Mouse (Mus musculus) urinary bladder, postnatal 4 days (tissue): Measurements from ENCODE around the gene Tmem139.

Experiments used
- DNase-seq, 2 experiments: peaks; one replicate each; pipeline ENCODE4 v3.0.0; 2021 to 2022; ENCODE audit warnings: low spot score in 2 of 2

Gene Tmem139

DNA sequence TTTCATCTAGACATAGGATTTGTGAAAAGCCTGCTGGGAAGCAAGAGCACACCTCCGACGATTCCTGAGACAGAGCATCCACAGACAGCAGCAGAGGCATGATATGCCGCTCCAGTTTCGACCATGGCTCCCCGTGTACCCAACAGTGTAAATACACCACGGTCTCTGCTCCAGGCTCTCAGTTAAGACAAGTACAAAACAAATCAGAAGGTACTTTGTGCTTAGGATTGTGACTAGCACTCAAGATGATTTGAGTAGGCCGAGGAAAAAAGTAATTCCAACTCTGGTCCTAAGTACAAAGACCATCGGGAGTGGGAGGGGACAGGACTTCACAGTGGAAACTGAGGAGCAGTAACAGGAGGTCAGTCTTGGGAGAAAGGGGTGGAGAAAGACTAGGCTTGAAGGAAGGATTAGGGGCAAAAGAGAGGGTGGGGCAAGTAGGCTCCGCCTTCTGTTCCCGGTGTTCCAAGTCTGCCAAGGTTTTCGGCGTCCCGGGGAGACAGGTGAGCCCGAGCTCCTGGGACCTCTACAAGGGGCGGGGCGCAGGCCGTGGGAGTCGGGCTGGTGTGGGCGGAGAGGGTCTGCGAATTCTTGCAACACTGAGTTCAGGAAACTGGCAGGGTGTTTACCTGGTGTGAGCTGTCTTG lies at the start of gene Tmem139:
Tmem139 (plus strand) TSS at position 447 of the 647 bp plus-strand sequence.
- no peak for DNase-seq

DNA sequence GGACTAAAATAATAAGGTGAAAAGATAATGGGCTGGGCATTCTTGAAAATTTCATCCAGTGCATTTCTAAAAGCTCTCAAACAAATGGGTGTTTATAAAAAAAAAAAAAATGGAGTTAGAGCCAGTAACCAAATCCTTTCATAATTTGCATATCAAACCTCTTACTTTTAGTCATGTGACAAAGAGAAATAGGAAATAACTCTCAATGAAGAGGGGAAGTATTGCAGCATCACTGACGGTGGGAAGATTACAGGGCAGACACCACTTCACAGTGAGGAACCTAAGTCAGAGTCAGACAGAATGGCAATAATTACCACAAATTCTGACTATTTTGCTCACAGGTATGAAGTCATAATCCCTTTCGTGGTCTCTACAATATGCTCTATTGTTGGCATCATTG lies 46.7 kb upstream of the Tmem139 start, which contains the start of gene Tas2r144:
Tas2r144 (plus strand) TSS at position 301 of the 400 bp plus-strand sequence.
- no peak for DNase-seq

DNA sequence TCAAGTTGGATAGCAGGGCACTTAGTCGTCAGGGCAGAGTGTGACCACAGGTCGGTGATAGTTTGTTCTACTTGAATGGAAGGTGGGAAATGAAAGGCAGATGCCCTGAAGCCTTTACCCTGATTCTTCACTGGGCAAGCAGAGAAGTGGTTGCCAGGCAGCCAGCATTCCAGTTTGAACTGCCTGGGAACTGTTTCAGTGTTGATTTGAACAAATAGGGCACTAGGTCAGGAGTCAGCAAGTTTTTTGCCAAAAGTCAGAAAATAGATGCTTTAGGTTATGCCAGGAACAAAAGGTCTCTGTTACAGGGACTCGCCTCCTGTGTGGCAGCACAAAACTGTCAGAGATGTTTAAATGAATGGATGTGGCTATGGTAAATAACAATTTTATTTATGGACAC lies 39.5 kb upstream of the Tmem139 start:
- DNase-seq: no peak

DNA sequence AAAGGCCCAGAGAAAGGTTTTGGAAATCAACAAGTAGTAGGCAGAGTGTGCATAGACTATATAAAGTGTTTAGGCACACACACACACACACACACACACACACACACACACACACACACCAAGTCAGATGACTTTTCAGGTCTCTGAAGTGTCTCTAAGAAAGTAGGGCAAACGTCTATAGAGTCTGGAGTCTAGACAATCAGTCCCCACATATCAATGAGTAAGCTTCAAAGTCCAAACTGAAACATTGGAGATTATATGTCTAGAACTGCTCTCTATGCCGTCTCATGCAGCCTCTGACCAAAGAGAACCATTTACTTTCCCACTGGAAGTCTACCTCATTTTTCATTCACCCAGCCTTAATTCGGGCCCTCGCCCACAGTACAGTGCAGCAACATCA lies 36.7 kb upstream of the Tmem139 start:
- no peak for DNase-seq

DNA sequence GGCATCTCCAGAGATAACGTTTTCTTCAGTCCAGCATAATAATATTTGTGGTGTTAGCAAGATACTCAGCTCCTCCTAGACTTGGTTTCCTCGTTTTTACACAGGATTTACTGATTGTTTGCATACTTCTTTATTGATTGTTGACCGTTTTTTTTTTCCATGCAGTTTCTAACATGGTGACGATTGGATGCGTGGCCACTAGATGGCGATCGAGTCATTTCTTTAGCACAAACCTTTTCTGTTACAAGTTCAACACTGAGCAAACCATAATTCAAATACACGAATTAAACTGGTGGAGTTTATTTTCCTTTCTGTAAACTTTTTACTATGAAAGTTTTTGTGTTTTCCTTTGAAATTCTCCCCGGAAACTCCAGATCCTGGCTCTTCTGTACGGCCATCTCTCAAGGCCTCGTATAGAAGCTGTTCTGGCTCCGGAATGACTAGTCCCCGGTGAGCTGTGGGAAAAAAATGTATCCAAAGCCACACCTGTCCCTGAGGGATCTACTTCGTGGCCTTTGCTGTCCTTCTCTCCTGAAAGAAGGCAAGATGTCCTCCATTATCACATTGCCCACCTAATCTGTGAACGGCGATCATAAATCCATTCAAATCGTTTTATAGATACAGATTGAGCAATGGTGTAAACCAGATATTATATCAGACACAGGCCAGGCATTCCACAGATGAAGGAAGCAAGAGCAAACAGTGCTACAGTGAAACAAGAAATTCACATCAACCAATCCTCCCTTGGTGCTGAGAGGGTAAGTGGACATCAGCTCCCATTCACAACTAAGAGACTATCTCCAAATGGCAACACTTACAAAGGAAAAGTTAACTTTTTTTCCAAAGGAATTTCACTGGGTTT lies 34.3 kb upstream of the Tmem139 start:
- peak in 1 of 2 experiments; percentile 65 for DNase-seq

DNA sequence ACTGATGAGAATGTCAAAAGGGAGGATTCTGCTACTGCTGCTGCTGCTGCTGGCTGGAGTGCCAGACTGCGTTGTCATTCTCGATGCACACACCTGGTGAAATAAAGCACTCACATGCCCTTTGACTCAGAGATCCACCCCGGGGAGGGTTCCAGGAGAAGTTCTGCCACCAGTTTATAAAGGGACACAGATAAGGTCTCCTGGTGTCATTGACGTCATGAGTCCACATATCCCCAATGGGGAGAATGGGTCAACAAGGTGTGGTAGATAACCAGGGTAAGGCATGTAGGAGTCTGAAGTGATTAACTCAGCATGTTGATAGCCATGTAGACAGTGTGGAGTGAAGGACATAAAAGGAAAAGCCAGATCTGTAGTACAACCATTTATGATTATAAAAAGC lies 32.2 kb upstream of the Tmem139 start:
- DNase-seq: no peak

DNA sequence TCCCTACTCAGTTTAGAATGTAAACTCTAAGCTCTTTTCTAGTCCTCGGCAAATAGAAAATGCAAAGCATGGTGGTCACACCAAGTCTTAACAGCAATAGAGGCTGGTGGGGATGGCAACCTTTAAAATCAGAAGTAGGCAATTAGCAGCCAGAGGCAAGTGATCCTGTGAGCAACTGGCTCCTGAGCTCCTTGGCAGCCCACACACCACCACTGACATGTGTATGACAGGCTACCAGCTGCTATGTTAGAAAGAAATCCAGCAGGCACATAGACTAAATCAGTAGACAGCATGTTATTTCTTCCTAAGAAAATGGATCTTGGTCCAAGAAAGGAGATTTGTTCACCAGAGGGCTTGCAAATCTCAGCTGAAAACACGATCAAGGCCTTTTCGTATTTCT lies 30.6 kb upstream of the Tmem139 start:
- DNase-seq: no peak

DNA sequence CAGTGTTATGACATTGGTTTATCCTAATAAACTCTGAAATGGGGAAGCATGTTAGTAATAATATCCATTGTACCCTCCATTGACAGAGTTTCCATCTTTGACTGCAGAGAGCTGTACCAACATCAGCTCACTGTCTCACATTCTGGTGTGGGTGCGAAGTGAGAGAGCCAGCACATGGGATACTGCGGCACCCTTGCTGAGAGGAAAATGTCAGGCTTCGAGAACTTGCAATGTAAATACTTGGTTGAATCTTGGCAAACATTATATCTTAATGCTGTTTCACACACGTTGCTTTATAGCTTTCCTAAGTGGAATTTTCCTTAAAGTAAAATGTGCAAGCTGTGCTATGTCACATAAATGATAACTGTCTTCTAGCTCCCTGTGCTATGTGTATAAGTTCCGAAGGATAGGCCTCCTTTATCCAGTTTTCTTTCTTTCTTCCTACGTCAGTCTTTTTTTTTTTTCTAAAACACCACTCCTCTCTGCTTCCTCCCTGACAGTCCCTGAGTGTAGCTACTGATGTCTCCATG lies 24.4 kb upstream of the Tmem139 start:
- DNase-seq: no peak

DNA sequence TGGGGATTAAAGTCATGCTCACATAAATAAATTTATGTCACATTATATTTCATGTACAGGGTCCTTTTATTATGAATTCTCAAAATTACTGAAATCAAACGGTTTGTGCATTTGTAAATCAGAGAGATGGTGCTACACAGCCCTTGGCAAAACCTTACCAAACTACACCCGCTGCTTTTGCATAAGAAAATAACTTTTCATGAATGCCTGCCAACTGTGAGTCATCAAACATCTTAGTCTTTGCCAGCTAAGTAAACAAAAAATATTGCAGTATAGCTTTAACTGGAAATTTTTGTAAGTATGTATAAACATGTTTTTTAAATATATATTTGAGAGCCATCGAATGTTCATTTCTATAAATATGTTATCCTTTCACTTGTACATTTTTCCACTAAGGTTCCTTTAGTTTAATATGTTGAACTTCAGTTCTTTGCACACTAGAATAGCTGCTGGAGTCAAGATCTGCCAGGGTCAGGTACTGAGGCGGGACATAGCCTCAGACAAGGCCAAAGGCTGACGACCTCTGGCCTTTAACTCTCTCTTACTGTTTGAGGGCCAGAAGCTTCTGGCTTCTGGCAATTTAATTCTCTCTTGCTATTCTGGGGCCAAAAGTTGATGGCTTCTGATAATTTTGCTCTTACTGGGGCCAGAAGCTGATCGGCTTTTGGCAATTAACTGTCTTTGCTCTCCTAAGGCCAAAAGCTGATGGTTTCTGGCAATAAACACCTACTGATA lies 20.3 kb upstream of the Tmem139 start:
- no peak for DNase-seq

DNA sequence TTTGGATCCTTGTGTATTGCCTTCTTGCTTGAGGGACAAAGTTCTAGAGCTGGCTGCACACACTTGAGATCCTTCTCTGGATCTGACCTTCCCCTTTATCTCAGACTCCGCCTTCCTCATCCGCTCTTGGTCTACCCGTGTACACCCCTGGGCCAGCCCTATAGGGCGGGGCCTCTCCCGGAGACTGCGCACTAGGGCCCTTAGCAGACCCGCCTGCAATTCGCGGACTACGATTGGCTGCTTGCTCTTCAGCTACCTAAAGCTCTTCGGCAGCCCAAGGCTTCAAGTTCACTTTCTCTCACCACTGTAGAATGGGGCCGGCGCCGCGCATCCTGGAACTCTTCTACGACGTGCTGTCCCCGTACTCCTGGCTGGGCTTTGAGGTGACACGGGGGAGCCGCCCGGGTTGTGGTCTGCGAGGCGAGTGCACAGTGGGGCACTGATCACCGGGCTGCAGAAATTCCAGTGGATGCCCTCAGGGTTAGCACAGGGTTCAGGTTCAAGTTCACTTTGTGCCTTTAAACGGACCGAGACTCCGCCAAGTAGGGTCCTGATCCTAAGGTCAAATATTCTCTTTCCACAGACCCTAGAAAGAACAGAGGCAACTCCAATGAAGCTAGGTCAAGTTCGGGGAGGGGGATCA lies 15.9 kb upstream of the Tmem139 start, which contains the start of gene Gstk1:
Gstk1 (plus strand) TSS at position 225 of the 643 bp plus-strand sequence.
- DNase-seq: peak; percentile 69 to 75

DNA sequence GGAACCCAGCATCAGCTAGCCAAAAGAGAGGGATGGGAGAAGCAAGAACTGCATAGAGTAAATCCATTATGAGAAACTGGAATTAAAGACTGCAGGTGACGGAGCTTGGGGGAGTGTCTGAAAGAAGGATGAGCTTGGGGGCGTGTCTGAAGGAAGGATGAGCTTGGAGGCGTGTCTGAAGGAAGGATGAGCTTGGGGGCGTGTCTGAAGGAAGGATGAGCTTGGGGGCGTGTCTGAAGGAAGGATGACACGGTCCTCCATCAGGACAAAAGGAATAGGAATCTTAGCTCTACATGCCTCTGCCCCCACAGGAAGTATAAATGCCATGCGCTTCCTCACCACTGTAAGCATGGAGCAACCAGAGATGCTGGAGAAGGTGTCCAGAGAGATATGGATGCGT lies 14.6 kb upstream of the Tmem139 start:
- DNase-seq: no peak

DNA sequence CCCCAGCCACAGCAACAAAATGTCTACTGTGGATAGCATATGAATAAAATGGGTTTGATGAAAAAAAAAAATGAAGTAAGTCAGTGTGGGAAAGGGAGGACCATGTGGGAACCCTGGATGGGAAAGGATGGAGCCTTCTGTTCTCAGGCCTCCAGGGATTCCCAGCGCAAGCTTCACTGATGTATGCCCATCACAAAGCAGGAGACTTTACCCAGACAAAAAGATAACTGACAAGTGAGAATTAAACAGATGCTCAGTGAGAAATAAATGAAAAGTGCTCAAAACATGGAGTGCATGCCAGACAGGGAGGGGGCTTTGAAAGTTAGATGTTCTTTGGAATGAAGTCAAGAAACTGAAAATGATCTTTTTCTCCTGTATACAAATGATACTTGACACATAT lies 13.8 kb upstream of the Tmem139 start:
- no peak for DNase-seq

DNA sequence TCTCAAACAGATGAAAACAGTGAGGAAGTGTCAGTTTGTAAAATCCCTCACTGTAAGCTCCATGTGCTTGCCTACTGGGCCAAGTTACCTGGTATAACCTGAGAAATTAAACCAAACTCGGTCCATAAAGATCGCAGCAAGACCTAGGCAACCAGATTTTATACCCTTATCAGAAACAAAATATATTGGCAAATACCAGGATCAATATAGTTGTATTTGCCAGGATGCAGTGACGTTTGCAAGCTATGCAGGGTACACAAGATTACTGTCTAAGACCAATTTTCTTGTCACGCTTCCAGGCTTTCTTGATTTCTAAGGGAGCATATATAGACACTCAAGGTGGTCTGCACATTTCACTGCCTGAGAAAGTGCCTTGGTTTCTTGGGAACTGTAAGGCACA lies 10.0 kb upstream of the Tmem139 start:
- DNase-seq: no peak

DNA sequence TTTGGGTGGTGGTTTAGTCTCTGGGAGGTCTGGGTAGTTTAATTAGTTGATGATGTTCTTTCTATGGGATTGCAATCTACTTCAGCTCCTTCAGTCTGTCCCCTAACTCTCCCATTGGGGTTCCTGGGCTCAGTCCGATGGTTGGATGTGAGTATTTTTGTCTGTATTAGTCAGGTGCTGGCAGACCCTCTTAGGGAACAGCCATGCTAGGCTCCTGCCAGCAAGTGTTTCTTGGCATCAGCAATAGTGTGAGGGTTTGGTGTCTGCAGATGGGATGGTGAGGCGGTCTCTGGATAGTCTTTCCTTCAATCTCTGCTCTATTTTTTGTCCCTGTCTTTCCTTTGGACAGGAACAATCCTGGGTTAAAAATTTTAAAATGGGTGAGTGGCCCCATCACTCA lies 8.7 kb upstream of the Tmem139 start:
- DNase-seq: no peak

DNA sequence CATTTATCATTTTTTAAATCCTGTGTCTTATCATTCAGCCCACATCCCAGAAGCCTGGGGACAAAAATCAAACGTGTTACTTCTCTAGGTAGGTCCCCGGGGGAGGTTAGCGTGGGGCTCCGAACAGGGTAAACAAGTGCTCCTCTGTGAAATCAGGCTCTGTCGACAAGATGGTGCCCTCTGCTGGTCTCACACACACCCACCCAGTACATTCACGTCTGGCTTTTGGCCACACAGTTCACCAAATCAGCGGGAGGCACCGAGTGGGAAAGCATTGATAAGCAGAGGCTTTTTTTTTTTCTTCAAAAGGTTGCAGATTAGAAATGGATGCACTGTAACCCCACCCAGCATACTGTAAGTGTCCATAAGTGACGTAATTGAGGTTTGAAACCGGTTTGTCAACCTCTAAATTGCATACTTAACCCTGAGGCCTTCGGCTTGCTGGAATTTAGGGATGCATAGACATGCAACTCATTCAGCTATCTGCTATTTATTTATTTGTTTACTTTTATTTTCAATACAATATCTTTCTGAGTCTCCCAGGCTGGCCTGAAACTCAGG lies 4.4 kb upstream of the Tmem139 start:
- no peak for DNase-seq

DNA sequence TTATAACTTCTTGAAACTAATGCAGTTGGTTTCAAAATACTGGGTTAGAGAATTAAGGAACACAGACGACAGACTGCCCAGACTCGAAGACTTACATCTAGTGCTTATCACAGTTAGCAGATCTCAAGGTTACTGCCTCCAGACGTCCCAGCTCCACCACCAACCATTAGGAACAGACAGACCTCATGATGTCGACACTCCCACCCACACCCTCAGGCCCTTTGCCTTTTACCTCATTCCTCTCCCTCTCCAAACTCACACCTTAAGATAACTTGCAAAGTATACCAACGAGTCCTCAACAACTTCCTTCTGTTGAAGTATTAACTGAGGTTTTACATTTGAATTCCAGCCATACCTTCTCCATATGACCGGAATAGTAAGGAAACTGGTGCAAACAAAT lies 1.3 kb upstream of the Tmem139 start:
- DNase-seq: no peak

DNA sequence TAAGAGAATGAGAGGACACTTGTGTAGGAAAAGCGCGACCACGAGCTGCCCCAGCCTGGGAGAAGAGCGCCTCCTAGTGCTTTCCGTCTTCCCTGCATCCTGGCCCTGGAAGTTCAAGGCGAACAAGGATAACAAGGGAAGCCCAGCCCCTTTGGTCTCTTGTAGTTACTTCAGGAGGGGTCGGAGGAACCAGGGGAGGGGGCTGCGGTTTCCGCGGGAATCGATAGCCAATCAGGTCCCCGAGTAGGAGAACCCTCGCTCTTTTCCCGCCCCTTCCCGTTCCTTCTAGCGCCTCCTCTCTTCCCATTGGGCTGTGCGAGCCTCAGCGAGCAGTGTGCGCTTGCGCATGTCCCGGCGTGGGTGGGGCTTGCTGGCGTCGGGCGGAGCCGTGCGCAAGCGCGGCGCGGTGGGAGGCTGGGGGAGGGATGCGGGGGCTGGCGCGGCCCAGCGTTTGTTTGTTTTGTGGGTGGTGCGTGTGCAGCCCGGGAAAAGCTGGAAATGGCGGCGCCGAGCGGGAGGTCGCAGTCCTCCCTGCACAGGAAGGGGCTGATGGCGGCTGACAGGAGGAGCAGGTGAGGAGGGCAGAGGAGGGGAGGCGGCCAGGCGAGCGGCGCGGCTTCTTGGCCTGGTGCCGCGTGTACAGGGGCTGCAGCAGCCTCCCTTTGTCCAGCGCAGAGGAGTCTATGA lies 3.0 kb downstream of the Tmem139 start, which contains the start of gene Casp2:
Casp2 (plus strand) TSS at position 360 of the 687 bp plus-strand sequence.
- DNase-seq: peak; percentile 97 to 98

DNA sequence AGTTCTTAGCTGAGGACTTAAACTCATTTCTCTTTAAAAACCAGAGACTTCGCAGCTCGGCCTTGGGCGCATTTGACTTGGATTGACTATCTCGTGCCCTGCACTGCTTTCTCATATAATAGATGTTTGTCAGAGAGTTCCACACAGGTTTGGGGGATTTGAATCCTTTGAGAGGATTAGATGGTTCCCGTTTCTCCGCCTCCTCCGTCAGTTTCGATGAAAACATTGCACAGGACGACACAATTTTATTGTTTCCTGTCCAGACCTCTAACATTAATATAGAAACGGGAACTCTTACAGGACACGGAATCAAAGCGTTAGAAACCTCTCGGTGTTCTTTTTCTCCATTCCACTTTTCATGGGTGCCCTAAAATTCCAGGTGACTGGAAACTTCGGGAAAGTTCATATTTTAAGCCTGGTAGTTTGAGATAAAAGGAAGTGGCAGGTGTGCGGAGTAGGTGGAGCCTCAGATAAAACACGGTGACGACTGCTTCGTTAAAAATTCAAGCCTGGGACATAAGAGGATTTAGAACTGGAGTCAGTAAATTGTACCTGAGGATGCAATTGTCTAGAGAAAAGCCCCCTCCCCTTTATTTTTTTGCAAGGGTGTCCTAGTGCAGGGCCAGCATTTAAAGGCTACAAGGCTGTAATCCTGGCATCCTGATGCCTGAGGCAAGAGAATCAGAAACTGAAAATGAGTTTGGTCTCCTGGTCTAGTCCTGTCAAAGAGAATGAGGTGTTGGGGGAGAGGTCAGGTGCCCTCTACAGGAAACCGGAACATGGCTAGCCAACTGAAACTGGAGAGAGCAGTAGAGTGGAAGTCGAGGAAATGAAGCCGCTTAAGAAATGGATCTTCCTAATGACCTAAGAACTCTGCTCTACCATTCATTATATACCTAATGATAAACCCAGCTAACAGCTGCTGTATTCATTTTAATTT lies 3.9 kb downstream of the Tmem139 start:
- DNase-seq: no peak

DNA sequence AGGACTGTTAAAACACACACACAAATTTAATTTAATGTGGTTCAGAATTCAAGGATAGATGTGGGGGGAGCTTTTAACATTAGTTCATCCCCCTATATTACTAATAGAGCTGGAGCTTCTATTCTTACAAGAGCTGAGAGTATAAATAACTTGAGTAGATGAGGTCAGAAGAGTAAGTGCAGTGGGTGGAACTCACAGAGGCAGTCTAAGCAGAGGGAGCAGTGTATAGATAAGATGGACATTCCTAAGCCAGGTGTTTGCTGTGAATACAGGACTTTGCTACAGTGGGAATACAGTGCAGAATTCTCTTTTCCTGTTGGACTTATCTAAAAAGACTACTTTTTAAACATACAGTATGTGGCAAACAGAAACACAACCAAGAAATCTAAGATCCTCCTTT lies 9.0 kb downstream of the Tmem139 start:
- DNase-seq: no peak
